17 mouse cellular contexts compared by ENCODE assay signal in the genomic region with DNA sequence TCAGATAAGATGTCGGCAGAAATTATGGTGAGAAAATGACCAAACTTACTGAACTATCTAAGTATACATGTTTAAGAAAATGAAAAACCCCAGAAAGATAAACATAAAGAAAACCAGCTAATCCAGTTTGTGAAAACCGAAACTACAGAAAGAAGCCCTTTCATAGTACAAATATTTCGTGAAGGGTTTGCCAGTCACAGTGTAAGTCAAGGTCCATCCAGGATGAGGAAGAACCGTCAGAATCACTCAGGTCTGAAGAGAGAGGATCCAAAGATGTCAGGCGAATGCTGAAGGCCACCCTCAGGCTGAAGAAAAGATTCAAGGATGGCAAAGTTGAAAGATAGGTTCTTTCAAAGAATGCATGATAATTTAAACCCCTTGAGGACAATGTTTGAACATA.
"Had no signal": no experiment of that assay in that cellular context is flagged by ENCODE, and none has a peak within 500 bp of the region (broad histone marks: within the 10 kb centered on the region; RNA-seq: fewer than 3 reads in every experiment).

No protein-coding gene starts in this region.

- H3K4me3 ChIP-seq: liver, embryonic 15.5 days; megakaryocyte, embryonic 14.5 days; midbrain, embryonic 13.5 days; midbrain, embryonic 15.5 days; neural tube, embryonic 12.5 days; stomach, embryonic 15.5 days had no signal

- H3K4me2 ChIP-seq: liver, embryonic 15.5 days; midbrain, embryonic 11.5 days; midbrain, embryonic 13.5 days; midbrain, embryonic 15.5 days; neural tube, embryonic 12.5 days; stomach, embryonic 15.5 days had no signal

- DNase-seq: liver, postnatal 0 days; lung, adult 2 months; lung, postnatal 14 days; lung, postnatal 36 days; right cerebral cortex, postnatal 14 days; thymus, adult 18-20 months; thymus, postnatal 14 days; thymus, postnatal 36 days had no signal

- H3K27me3 ChIP-seq: liver, embryonic 15.5 days; megakaryocyte, embryonic 14.5 days; midbrain, embryonic 13.5 days; midbrain, embryonic 15.5 days; neural tube, embryonic 12.5 days; stomach, embryonic 15.5 days had no signal

- H3K9me3 ChIP-seq: liver, embryonic 15.5 days; midbrain, embryonic 13.5 days; midbrain, embryonic 15.5 days; neural tube, embryonic 12.5 days; stomach, embryonic 15.5 days had no signal

- H3K27ac ChIP-seq: liver, embryonic 15.5 days; macrophage; midbrain, embryonic 13.5 days; midbrain, embryonic 15.5 days; neural tube, embryonic 12.5 days; stomach, embryonic 15.5 days; stomach, postnatal 0 days had no signal

- ATAC-seq: liver, postnatal 0 days; midbrain, embryonic 13.5 days; midbrain, embryonic 15.5 days had no signal

- H3K9ac ChIP-seq: liver, embryonic 15.5 days; liver, postnatal 0 days; midbrain, embryonic 13.5 days; midbrain, embryonic 15.5 days; neural tube, embryonic 12.5 days; stomach, embryonic 15.5 days had no signal

- H3K36me3 ChIP-seq: liver, embryonic 15.5 days; midbrain, embryonic 13.5 days; midbrain, embryonic 15.5 days; neural tube, embryonic 12.5 days; stomach, embryonic 15.5 days had no signal

- H3K4me1 ChIP-seq: liver, embryonic 15.5 days; midbrain, embryonic 13.5 days; midbrain, embryonic 15.5 days; neural tube, embryonic 12.5 days; stomach, embryonic 15.5 days had no signal
